Mouse (Mus musculus) intestine, postnatal 0 days (tissue): Measurements from ENCODE around the gene Mfsd12. TPM values are rescaled to one million over a fixed set of nuclear protein-coding genes. Genes with fewer than 3 reads are reported as not detected.

ENCODE experiments used
- ATAC-seq: fragments of 200-750 bp; cut with Nextera tagmentation; 2 replicates; pipeline ENCODE4 v1.8.0; 2017; ENCODE audit warnings: mild to moderate bottlenecking, moderate TSS enrichment, moderate library complexity
- H3K27ac ChIP-seq: fragments of 300-500 bp; sonication (generic); 2 replicates; pipeline ENCODE4 v1.5.1; 2014; ENCODE audit warnings: mild to moderate bottlenecking, low read depth, low read length, moderate library complexity
- H3K27me3 ChIP-seq: fragments of 300-500 bp; sonication (generic); replicated peaks from 2 replicates; pipeline ENCODE4 v1.6.1; 2014; ENCODE audit warnings: low read length, mixed read lengths; ENCODE audit not compliant: control insufficient read depth, insufficient read depth
- H3K36me3 ChIP-seq: fragments of 300-500 bp; sonication (generic); 2 replicates; pipeline ENCODE4 v1.6.1; 2014; ENCODE audit warnings: mild to moderate bottlenecking, moderate library complexity; ENCODE audit not compliant: control insufficient read depth, insufficient read depth
- H3K4me1 ChIP-seq: fragments of 300-500 bp; sonication (generic); replicated peaks from 2 replicates; pipeline ENCODE4 v1.6.1; 2014; ENCODE audit warnings: antibody characterized with exemption, low read length, mixed read lengths; ENCODE audit not compliant: control insufficient read depth, insufficient read depth
- H3K4me2 ChIP-seq: fragments of 300-500 bp; sonication (generic); replicated peaks from 2 replicates; pipeline ENCODE4 v1.6.1; 2014; ENCODE audit warnings: low read depth, mild to moderate bottlenecking, moderate library complexity
- H3K4me3 ChIP-seq: fragments of 300-500 bp; sonication (generic); 2 replicates; pipeline ENCODE4 v1.5.1; 2014; ENCODE audit warnings: low read depth, low read length
- H3K9ac ChIP-seq: fragments of 300-500 bp; sonication (generic); 2 replicates; pipeline ENCODE4 v1.6.1; 2014; ENCODE audit warnings: mild to moderate bottlenecking, low read depth, low read length
- H3K9me3 ChIP-seq: fragments of 300-500 bp; sonication (generic); 2 replicates; pipeline ENCODE4 v1.6.1; 2016; ENCODE audit warnings: mixed run types; ENCODE audit not compliant: control insufficient read depth
- CTCF ChIP-seq: sonication (generic); IDR thresholded peaks from 2 replicates; pipeline ENCODE4 v1.5.1; 2016; ENCODE audit warnings: low read depth, mild to moderate bottlenecking, control low read depth, antibody characterized with exemption, moderate library complexity
- WGBS: fragments of 180-500 bp; shearing (Covaris S2); extraction: QIAGEN DNeasy Blood & Tissue Kit; methylation state at CpG from one replicate; pipeline ENCODE4 v1.1.7; 2014; 5-methylcytosine and 5-hydroxymethylcytosine counted together
- polyA plus RNA-seq: library from polyadenylated mRNA; unstranded; fragments of >200 nt; fragmentation: Nextera tagmentation; extraction: Ambion mirVana; gene quantifications from 2 replicates; pipeline ENCODE4 v1.2.1, GENCODE M21; 2015

Mfsd12 gene
- polyA plus RNA-seq, 1 experiment from 2014 or later = 29.6 TPM

DNA sequence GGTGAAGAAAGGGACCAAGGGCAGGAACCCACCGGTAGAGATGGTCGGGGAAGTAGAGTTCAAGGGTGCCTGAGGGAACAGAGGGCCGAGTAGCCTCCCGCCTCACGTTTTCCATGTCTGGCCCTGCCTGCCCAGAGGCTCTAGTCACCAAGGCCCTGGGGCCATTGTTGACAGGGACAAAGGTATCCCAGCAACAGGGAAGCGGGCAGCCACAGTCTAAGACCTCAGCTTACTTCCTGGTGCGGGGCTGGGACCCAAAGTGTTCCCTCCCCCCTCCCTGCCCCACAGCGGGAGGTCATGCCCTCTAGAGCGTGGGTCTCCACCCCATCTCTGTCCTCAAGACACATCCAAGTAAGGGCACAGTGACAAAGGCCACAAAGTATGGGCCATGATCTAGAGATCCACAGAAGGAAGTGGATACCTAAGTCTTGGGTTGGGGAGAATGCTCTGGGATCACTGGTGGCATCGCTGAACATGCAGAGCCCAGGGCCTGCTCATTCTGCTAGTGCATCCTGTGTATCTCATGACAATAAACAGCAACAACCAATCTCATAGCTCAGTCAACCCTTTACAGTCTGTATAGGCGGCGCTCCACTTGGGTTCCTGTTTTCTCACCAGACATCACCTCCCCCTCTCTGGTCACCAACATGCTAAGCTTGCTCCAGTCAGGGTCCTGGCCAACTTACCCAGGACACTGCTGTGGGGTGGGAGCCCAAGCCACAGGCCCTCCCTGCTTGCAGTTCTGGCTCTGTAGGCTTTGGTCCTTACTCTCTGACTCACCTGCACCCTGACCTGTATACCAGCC lies 8.6 kb downstream of the Mfsd12 start, which contains the start of gene 4930404N11Rik:
Gene 4930404N11Rik, minus strand, starts transcription at position 145 of the 805 bp plus-strand sequence.
- WGBS = 31% methylated on average over 12 of the region's 12 CpGs
- Histone ChIP-seq H3K4me1 (peaks cover 34% of the 10 kb centered on the region), H3K36me3 (peaks cover 66% of the 10 kb centered on the region), H3K9ac (no peak within 1 kb of the TSS), H3K27ac (peak within 1 kb of the TSS; percentile 47), H3K9me3 (no peaks in the 10 kb centered on the region), H3K27me3 (no peaks in the 10 kb centered on the region), H3K4me3 (peak within 1 kb of the TSS; percentile 16; the same call in 1 of the 2 replicates), H3K4me2 (peak within 1 kb of the TSS; percentile 57)
- TF ChIP-seq CTCF = no peak
- ATAC-seq = peak; percentile 12; the same call in 1 of the 2 replicates

DNA sequence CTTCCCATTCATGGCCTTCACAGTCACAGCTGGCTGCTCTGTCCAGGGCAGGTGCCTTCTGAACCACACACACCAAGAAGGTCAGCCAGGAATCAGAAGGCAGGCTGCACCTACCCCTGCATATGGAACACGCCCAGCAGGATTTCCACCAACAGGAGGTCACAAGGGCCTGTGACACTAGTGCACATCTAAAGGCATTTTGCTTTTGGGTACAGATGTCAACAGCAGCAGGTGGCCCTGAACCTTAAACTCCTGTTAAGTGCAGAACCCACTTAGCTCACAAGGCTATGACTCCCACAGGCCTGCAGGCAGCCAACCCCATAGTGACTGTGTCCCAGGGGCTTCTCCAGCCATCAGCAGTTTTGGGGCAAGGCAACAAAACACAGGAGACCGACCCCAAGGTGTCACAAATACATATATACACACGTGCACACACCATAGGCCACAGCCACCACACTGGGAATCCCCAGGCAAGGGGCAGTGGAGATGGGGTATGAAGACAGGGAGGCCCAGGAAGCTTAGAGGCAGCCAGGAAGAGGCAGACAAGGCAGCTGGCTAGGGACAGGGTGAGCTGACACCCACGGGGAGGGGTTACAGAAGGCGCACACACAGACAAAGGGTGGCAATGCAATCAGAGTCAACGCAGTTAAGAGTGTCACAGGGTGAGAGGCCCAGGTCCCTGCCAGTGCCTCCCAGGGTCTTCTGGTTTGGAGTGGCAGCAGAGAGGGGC lies 9.4 kb downstream of the Mfsd12 start:
- ATAC-seq = peak; percentile 9
- Histone ChIP-seq H3K9me3 (no peaks in the 10 kb centered on the region), H3K36me3 (peaks cover 70% of the 10 kb centered on the region), H3K27me3 (no peaks in the 10 kb centered on the region), H3K4me1 (peaks cover 34% of the 10 kb centered on the region), H3K4me2 (no peak overlapping the region), H3K27ac (peak overlapping the region; percentile 47; the same call in 1 of the 2 replicates), H3K4me3 (no peak overlapping the region), H3K9ac (no peak overlapping the region)
- 55% methylated on average over 6 of the region's 6 CpGs for WGBS
- no peak for TF ChIP-seq CTCF

DNA sequence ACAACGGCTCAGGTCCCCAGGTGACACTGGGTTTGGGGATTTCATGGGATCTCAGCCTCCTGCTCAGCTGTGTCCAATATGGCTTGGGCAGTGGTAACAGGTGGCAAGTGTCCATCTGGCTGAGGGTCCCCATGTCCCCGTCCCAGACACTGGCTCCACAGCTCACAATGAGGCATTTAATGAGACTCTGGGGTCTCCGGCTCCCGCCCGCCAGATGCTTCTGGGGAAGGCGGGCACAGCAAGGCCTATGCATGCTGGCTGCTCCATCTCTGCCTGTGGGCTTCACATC lies 9.9 kb downstream of the Mfsd12 start:
- Histone ChIP-seq H3K27me3 (no peaks in the 10 kb centered on the region), H3K4me1 (peaks cover 32% of the 10 kb centered on the region), H3K9ac (no peak overlapping the region), H3K36me3 (peaks cover 67% of the 10 kb centered on the region), H3K4me2 (no peak overlapping the region), H3K27ac (no peak overlapping the region), H3K9me3 (no peaks in the 10 kb centered on the region), H3K4me3 (no peak overlapping the region)
- WGBS = 89% methylated on average over 6 of the region's 6 CpGs
- TF ChIP-seq CTCF = no peak
- no peak for ATAC-seq

GRCm38 (mm10) chr10:81375322-81375721 lies 18.0 kb downstream of the Mfsd12 start:
- Histone ChIP-seq H3K27me3 (no peaks in the 10 kb centered on the region), H3K4me3 (no peak overlapping the region), H3K36me3 (peaks cover 46% of the 10 kb centered on the region), H3K4me2 (no peak overlapping the region), H3K4me1 (peaks cover 11% of the 10 kb centered on the region), H3K9me3 (no peaks in the 10 kb centered on the region), H3K27ac (no peak overlapping the region), H3K9ac (no peak overlapping the region)
- TF ChIP-seq CTCF = no peak
- ATAC-seq = no peak
- WGBS = 90% methylated on average over 10 of the region's 10 CpGs

DNA sequence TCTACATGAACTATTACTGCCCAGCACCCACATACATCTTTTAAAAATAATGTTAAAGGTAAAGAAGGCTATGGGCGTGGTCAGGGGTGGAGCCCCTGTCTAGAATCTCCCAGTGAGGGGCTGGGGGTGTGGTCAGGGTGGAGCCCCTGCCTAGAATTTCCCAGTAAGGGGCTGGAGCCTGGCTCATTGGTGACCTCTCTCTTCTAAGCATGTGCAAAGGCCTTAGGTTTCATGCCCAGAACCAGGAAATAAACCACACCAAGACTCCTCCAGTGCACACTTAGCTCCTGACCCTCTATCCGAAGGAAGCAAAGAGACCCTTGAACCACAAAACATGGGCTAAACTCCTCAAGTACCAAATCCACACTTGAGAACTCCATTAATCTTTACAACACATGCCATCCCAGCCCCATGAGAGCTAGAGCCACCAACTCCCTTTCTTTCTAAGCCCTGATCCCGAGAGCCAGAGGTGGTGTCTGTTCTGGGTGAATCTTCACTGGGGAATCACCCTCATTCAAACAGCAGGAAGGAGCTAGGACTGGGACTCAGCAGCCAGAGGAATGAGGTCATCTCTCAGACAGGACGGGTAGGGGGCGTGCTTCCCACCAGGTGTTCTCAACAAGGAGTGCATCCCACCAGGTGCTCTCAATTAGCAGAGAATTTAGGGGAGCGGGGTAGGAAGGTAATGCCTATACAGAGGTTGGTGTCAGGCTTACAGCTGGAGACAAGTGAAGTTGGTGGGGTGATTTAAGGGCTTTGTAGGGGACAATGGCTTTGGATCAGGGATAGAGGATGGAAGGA lies 19.5 kb downstream of the Mfsd12 start:
- 17% methylated on average over 6 of the region's 6 CpGs for WGBS
- Histone ChIP-seq H3K4me3 (peak overlapping the region; percentile 86), H3K9ac (0 out of 2 replicates have a peak overlapping the region, but pooled peaks have one; percentile 91), H3K27ac (no peak overlapping the region; the same call in 1 of the 2 replicates), H3K4me1 (peaks cover 11% of the 10 kb centered on the region), H3K4me2 (peak overlapping the region; percentile 93), H3K9me3 (no peaks in the 10 kb centered on the region), H3K27me3 (no peaks in the 10 kb centered on the region), H3K36me3 (peaks cover 31% of the 10 kb centered on the region)
- ATAC-seq = no peak
- TF ChIP-seq CTCF = peak; percentile 31; the same call in 1 of the 2 replicates

DNA sequence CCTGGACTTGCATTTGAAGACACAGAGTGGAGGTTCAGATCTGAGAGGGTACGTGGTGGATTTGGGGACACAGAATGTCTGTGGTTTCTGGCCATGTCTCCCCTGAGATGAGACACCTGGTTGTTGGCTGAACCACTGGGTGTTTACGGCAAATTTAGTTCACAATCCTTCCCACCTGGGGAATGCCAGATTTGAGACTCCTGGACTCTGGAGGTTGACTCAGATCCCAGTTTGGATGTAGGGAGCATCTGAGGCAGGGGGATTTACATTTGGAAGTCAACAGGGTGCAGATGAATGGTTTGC lies 20.0 kb downstream of the Mfsd12 start:
- peak overlapping the region; percentile 93 for H3K4me2 ChIP-seq
- H3K9ac ChIP-seq = peak overlapping the region; percentile 91
- H3K4me1 ChIP-seq = peaks cover 11% of the 10 kb centered on the region
- peak overlapping the region; percentile 86 for H3K4me3 ChIP-seq
- no peak for ATAC-seq
- no peaks in the 10 kb centered on the region for H3K27me3 ChIP-seq
- no peaks in the 10 kb centered on the region for H3K9me3 ChIP-seq
- 29% methylated on average over 2 of the region's 2 CpGs for WGBS
- TF ChIP-seq CTCF = no peak
- peaks cover 30% of the 10 kb centered on the region for H3K36me3 ChIP-seq
- H3K27ac ChIP-seq = no peak overlapping the region; the same call in 1 of the 2 replicates
